Comparison of ENCODE assay signal across 15 mouse cellular contexts in the genomic region with DNA sequence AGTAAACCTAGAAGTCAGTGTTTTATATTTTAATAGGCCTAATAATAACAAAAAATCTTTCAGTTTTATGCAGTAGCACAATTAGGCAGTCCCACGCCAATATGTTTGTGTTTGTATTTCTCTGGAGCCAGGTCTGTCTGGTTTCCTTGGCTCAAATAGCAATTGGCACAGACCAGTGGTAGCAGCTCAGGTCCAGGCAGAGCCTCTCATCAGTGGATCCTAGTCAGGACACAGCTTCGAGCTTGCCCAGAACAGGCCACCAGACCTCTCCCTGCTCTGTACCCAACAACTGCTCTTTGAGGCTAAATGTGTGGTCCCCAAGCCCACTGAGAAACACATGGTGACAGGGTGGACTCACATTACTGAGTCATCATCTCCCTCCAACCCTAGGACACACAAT.
DNase-seq lines count a peak whose midpoint lies in the region; ATAC-seq lines count a peak whose summit lies in the region.
"Had no signal": no experiment of that assay in that cellular context is flagged by ENCODE, and none has a peak within 500 bp of the region (broad histone marks: within the 10 kb centered on the region; RNA-seq: fewer than 3 reads in every experiment).

No protein-coding gene starts in this region.

- no peak for DNase-seq in cerebellum, adult 11-12 months
- DNase-seq in cerebellum, postnatal 25 days: peak; percentile 23 to 37
- no peak for DNase-seq in cerebellum, adult 11 months
- DNase-seq in gastrocnemius, postnatal 14 days: peak; percentile 7
- no peak for DNase-seq in gastrocnemius, adult 18-20 months (ENCODE audit: low spot score)
- peak; percentile 45 for DNase-seq in brain, adult 2 months (ENCODE audit: low read depth, low spot score)
- DNase-seq: adrenal gland, adult 8-10 months; adrenal gland, postnatal 25 days; gastrocnemius, adult 2 months; gastrocnemius, postnatal 25 days; kidney, adult 2 months had no signal

- ATAC-seq in cerebellum, adult (ENCODE audit: insufficient number of reproducible peaks, low FRiP score, low TSS enrichment): peak; percentile 87
- ATAC-seq: activated CD4-positive, CD25-positive, alpha-beta regulatory T cell, adult 4 months; forebrain, embryonic 14.5 days; intestine, postnatal 0 days had no signal

- intact Hi-C loops in gastrocnemius, postnatal 14 days (cut with DNase I; ENCODE audit: low total_unique reads): no loop called here

Comparison
In these comparisons a context has a peak if more than half of its experiments do, and no peak if none do; other contexts are left out.
1. DNase-seq: peak in cerebellum, postnatal 25 days (2 of 2), gastrocnemius, postnatal 14 days (single experiment) and brain, adult 2 months (single experiment); none in cerebellum, adult 11-12 months (single experiment), cerebellum, adult 11 months (single experiment) and gastrocnemius, adult 18-20 months (single experiment).